Mouse (Mus musculus): ENCODE measurements around the gene Reg3g. TPM values are rescaled to one million over a fixed set of nuclear protein-coding genes. Genes with fewer than 3 reads are reported as not detected.
A peak's percentile ranks its signal among the peaks of the same experiment; 100 is the strongest.
"Not testable (repeated sequence)": the region's sequence is repeated elsewhere in the genome, so short reads cannot be mapped to it uniquely, and the experiment has no call there.

Gene Reg3g
- polyA plus RNA-seq, 1 experiment from 2014 or later: not detected

GRCm38 (mm10) chr6:78460191-78460825, 8.4 kb downstream of the Reg3g start:
- H3K9ac ChIP-seq (ENCODE audit: low read length): no peak overlapping the region
- no peaks in the 10 kb centered on the region for H3K9me3 ChIP-seq (ENCODE audit: control insufficient read depth, low read length)
- 25% methylated on average over 3 of the region's 3 CpGs for WGBS
- H3K36me3 ChIP-seq (ENCODE audit: control insufficient read depth, insufficient read depth, low read length): no peaks in the 10 kb centered on the region
- ATAC-seq (replicated peaks; ENCODE audit: low FRiP score) (peak; percentile 63), DNase-seq (ENCODE audit: low spot score) (no peak)
- peak overlapping the region; percentile 2; the same call in 1 of the 2 replicates for H3K27ac ChIP-seq (ENCODE audit: low read depth, low read length)
- no peaks in the 10 kb centered on the region for H3K4me1 ChIP-seq (replicated peaks; ENCODE audit: control insufficient read depth, insufficient read depth, low read length)
- no peak overlapping the region for H3K4me2 ChIP-seq (ENCODE audit: low read depth, low read length, severe bottlenecking)
- no peak overlapping the region for H3K4me3 ChIP-seq (ENCODE audit: low read depth, low read length)
- H3K27me3 ChIP-seq (ENCODE audit: control insufficient read depth, insufficient read depth, low read length): no peaks in the 10 kb centered on the region

DNA sequence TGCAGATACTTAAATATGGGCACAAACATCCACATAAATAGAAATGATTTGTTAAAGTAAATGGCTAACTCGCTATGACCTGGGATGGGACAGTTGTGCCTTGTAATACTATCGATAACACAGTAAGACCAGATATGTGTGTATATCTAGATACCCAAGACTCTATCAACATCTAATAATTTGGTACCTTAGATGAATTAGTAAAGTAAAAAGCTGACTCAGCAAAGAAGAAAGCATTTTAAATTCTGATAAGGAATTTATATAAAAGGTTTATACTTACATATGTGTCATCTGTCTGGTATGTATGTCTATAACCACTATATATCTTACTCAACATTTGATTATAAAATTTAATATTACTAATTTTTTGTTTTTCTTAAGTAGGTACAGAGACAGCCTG, 15.9 kb downstream of the Reg3g start:
- Histone ChIP-seq H3K27me3 (ENCODE audit: control insufficient read depth, insufficient read depth, low read length) (no peaks in the 10 kb centered on the region), H3K9ac (ENCODE audit: low read length) (no peak overlapping the region), H3K4me3 (ENCODE audit: low read depth, low read length) (no peak overlapping the region), H3K9me3 (ENCODE audit: control insufficient read depth, low read length) (no peaks in the 10 kb centered on the region), H3K36me3 (ENCODE audit: control insufficient read depth, insufficient read depth, low read length) (no peaks in the 10 kb centered on the region), H3K4me2 (ENCODE audit: low read depth, low read length, severe bottlenecking) (no peak overlapping the region), H3K27ac (ENCODE audit: low read depth, low read length) (no peak overlapping the region), H3K4me1 (replicated peaks; ENCODE audit: control insufficient read depth, insufficient read depth, low read length) (no peaks in the 10 kb centered on the region)
- DNase-seq (ENCODE audit: low spot score): no peak
- no peak for ATAC-seq (replicated peaks; ENCODE audit: low FRiP score)
- 90% methylated on average over 2 of the region's 2 CpGs for WGBS

- no peak overlapping the region for H3K4me3 ChIP-seq (ENCODE audit: low read depth, low read length)
- no peak overlapping the region for H3K9ac ChIP-seq (ENCODE audit: low read length)
- H3K36me3 ChIP-seq (ENCODE audit: control insufficient read depth, insufficient read depth, low read length): no peaks in the 10 kb centered on the region
- H3K27me3 ChIP-seq (ENCODE audit: control insufficient read depth, insufficient read depth, low read length): no peaks in the 10 kb centered on the region
- DNase-seq (ENCODE audit: low spot score) (no peak), ATAC-seq (replicated peaks; ENCODE audit: low FRiP score) (no peak)
- H3K27ac ChIP-seq (ENCODE audit: low read depth, low read length): no peak overlapping the region
- no peak overlapping the region for H3K4me2 ChIP-seq (ENCODE audit: low read depth, low read length, severe bottlenecking)
- no peaks in the 10 kb centered on the region for H3K4me1 ChIP-seq (replicated peaks; ENCODE audit: control insufficient read depth, insufficient read depth, low read length)
- H3K9me3 ChIP-seq (ENCODE audit: control insufficient read depth, low read length): no peaks in the 10 kb centered on the region
Observed at GRCm38 (mm10) chr6:78448409-78448808, 20.3 kb downstream of the Reg3g start.

DNA sequence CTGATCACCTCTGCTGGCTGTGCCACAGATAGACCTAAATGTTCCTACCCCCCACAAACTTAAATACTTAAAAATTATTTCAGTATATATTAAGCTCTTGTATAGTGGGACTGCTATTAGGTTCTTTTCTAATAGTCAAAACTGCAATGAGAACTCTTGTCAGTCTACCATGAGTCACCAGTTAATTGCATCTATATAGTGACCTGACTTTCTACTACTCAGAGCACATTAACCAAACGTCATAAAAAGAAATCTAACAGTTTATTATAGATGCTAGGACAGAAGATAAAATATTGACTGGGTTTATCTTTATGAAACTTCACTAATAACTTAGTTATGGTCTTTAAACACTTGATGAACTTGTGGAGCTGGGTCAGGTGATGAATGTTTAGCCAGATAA, 21.5 kb downstream of the Reg3g start:
- Histone ChIP-seq H3K9me3 (ENCODE audit: control insufficient read depth, low read length) (no peaks in the 10 kb centered on the region), H3K4me2 (ENCODE audit: low read depth, low read length, severe bottlenecking) (no peak overlapping the region), H3K4me3 (ENCODE audit: low read depth, low read length) (no peak overlapping the region), H3K27me3 (ENCODE audit: control insufficient read depth, insufficient read depth, low read length) (no peaks in the 10 kb centered on the region), H3K9ac (ENCODE audit: low read length) (no peak overlapping the region), H3K36me3 (ENCODE audit: control insufficient read depth, insufficient read depth, low read length) (no peaks in the 10 kb centered on the region), H3K4me1 (replicated peaks; ENCODE audit: control insufficient read depth, insufficient read depth, low read length) (no peaks in the 10 kb centered on the region), H3K27ac (ENCODE audit: low read depth, low read length) (no peak overlapping the region)
- DNase-seq (ENCODE audit: low spot score): no peak
- ATAC-seq (replicated peaks; ENCODE audit: low FRiP score): no peak
- WGBS: 71% methylated on average over 1 of the region's 1 CpGs

GRCm38 (mm10) chr6:78425497-78425896, 43.2 kb downstream of the Reg3g start:
- Histone ChIP-seq H3K27me3 (ENCODE audit: control insufficient read depth, insufficient read depth, low read length) (no peaks in the 10 kb centered on the region), H3K4me1 (replicated peaks; ENCODE audit: control insufficient read depth, insufficient read depth, low read length) (no peaks in the 10 kb centered on the region), H3K4me3 (ENCODE audit: low read depth, low read length) (no peak overlapping the region), H3K27ac (ENCODE audit: low read depth, low read length) (no peak overlapping the region), H3K9me3 (ENCODE audit: control insufficient read depth, low read length) (no peaks in the 10 kb centered on the region), H3K36me3 (ENCODE audit: control insufficient read depth, insufficient read depth, low read length) (no peaks in the 10 kb centered on the region), H3K4me2 (ENCODE audit: low read depth, low read length, severe bottlenecking) (no peak overlapping the region), H3K9ac (ENCODE audit: low read length) (no peak overlapping the region)
- no peak for DNase-seq (ENCODE audit: low spot score)
- WGBS: 90% methylated on average over 3 of the region's 3 CpGs
- ATAC-seq (replicated peaks; ENCODE audit: low FRiP score): no peak

DNA sequence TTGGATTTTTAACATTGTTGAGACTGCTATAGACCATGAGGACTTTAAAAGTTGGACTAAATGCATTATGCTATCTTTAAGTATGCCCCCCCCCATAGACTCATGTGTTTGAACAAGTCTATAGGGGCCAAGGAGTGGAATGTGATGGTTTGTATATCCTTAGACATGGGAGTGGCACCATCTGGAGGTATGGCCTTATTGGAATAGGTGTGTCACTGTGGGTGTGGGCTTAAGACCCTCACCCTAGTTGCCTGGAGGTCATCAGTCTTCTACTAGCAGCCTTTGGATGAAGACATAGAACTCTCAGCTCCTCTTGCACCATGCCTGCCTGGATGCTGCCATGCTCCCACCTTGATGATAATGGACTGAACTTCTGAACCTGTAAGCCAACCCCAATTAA, 46.3 kb downstream of the Reg3g start, which contains the start of gene Reg1:
Gene Reg1 (plus strand): TSS at position 301 of the 400 bp plus-strand sequence.
- ATAC-seq (replicated peaks; ENCODE audit: low FRiP score); H3K4me3 ChIP-seq (ENCODE audit: low read depth, low read length); H3K27me3 ChIP-seq (ENCODE audit: control insufficient read depth, insufficient read depth, low read length); H3K9ac ChIP-seq (ENCODE audit: low read length); H3K4me2 ChIP-seq (ENCODE audit: low read depth, low read length, severe bottlenecking); H3K4me1 ChIP-seq (replicated peaks; ENCODE audit: control insufficient read depth, insufficient read depth, low read length); DNase-seq (ENCODE audit: low spot score); H3K9me3 ChIP-seq (ENCODE audit: control insufficient read depth, low read length); H3K36me3 ChIP-seq (ENCODE audit: control insufficient read depth, insufficient read depth, low read length); H3K27ac ChIP-seq (ENCODE audit: low read depth, low read length): not testable (repeated sequence)

Other genes with a start within 250 kb of the Reg3g start
- gene Reg3b, start 98.2 kb downstream of the Reg3g start, polyA plus RNA-seq (2014; fragmentation: Nextera tagmentation; extraction: Ambion mirVana): not detected in 2 replicates
- gene Reg3d, start 90.0 kb downstream of the Reg3g start, polyA plus RNA-seq (2014; fragmentation: Nextera tagmentation; extraction: Ambion mirVana): not detected in 2 replicates
- gene Reg3a, start 88.2 kb downstream of the Reg3g start, polyA plus RNA-seq (2014; fragmentation: Nextera tagmentation; extraction: Ambion mirVana): not detected in 2 replicates
- gene Reg2, start 73.2 kb downstream of the Reg3g start, polyA plus RNA-seq (2014; fragmentation: Nextera tagmentation; extraction: Ambion mirVana): not detected in 2 replicates
- not detected in 2 replicates for gene Reg1, start 46.2 kb downstream of the Reg3g start, polyA plus RNA-seq (2014; fragmentation: Nextera tagmentation; extraction: Ambion mirVana)

Data from forebrain, embryonic 11.5 days (tissue).